Mouse (Mus musculus): ENCODE results near the gene Dgkz. TPM values are rescaled to one million over a fixed set of nuclear protein-coding genes. Genes with fewer than 3 reads are reported as not detected.

Dgkz gene
- total RNA-seq, 1 experiment from 2014 or later, result 110 TPM

- ATAC-seq (replicated peaks; ENCODE audit: insufficient number of reproducible peaks, low FRiP score, low TSS enrichment, poor library complexity, severe bottlenecking), result no peak
Measured at GRCm38 (mm10) chr2:91928534-91929350, 46.9 kb downstream of the Dgkz start.

GRCm38 (mm10) chr2:91927826-91928533 is 47.7 kb downstream of the Dgkz start:
- peak; percentile 57 for ATAC-seq (replicated peaks; ENCODE audit: insufficient number of reproducible peaks, low FRiP score, low TSS enrichment, poor library complexity, severe bottlenecking)

- ATAC-seq (replicated peaks; ENCODE audit: insufficient number of reproducible peaks, low FRiP score, low TSS enrichment, poor library complexity, severe bottlenecking), result no peak
Measured at GRCm38 (mm10) chr2:91926949-91927348, 48.7 kb downstream of the Dgkz start, which contains the start of gene Chrm4. Chrm4 (plus strand) TSS chr2:91927249.

GRCm38 (mm10) chr2:91925442-91925841 is 50.2 kb downstream of the Dgkz start:
- no peak for ATAC-seq (replicated peaks; ENCODE audit: insufficient number of reproducible peaks, low FRiP score, low TSS enrichment, poor library complexity, severe bottlenecking)

DNA sequence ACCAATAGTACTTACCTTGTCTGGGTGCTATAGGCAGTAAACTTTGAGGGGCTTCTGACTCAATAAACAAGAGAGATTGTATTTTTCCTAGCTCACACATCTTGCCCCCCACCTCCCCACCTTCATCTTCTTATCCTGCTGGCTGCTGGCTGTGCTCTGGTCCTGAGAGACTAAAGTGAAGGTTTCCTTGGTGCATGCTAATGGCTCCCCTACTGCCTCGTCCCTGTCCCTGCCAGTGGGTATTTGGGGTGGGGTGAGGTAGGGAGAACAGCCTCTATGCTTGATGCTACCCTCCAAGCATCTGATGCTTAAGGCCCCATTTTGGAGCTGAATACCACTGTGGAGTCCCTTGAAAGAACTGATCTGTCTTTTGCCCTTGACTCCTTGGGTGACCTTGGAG is 50.9 kb downstream of the Dgkz start:
- ATAC-seq (replicated peaks; ENCODE audit: insufficient number of reproducible peaks, low FRiP score, low TSS enrichment, poor library complexity, severe bottlenecking), result no peak

DNA sequence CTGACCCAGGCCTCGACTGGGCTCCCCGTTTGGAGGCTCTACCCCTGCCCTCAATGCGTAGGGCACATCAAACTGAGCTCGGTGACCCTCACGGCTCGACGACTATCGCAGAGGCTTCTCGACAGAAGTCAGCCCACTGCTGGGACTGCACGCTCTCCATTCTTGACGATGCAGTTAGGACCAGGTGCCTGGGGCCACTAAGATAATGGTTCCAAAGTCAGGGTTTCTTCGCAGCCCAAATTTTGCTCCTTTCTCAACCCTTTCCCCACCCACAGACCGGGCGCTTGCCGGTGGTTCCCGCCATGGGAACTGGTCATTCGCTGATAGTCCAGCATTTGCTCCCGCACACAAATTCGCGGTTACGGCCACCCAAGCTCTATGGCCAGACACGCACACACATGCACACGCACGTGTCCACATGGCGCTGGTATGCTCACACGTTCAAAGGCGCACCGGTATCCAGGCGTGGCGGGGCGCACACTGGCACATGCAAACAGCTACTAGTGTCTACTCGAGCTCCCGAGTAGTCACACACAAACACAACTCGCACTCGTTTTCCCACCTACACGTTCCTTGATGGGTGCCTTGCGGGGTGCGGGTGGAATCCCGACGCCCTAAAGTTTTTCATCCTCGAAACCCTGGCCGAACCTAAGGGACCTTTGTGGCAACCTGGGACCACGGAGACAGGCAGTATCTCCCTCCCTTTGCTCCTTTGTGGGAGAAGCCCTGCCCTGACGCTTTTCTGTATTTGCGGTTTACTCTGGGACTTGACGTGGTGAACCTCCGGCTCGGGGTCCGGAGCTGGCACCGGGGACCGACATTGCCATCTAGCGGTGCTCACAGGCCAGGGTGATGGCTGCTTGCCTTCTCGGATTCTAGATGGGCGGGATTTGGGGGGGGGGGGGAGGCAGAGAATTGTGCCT is 52.0 kb downstream of the Dgkz start:
- ATAC-seq (replicated peaks; ENCODE audit: insufficient number of reproducible peaks, low FRiP score, low TSS enrichment, poor library complexity, severe bottlenecking), result no peak

GRCm38 (mm10) chr2:91922586-91923414 is 52.9 kb downstream of the Dgkz start:
- ATAC-seq (replicated peaks; ENCODE audit: insufficient number of reproducible peaks, low FRiP score, low TSS enrichment, poor library complexity, severe bottlenecking), result no peak

- ATAC-seq (replicated peaks; ENCODE audit: insufficient number of reproducible peaks, low FRiP score, low TSS enrichment, poor library complexity, severe bottlenecking), result no peak
Measured at GRCm38 (mm10) chr2:91921790-91922570, 53.7 kb downstream of the Dgkz start.

- ATAC-seq (replicated peaks; ENCODE audit: insufficient number of reproducible peaks, low FRiP score, low TSS enrichment, poor library complexity, severe bottlenecking), result peak; percentile 21; the same call in 1 of the 2 replicates
Measured at GRCm38 (mm10) chr2:91921181-91921789, 54.4 kb downstream of the Dgkz start.

- no peak for ATAC-seq (replicated peaks; ENCODE audit: insufficient number of reproducible peaks, low FRiP score, low TSS enrichment, poor library complexity, severe bottlenecking)
Measured at GRCm38 (mm10) chr2:91920130-91920529, 55.5 kb downstream of the Dgkz start.

- no peak for ATAC-seq (replicated peaks; ENCODE audit: insufficient number of reproducible peaks, low FRiP score, low TSS enrichment, poor library complexity, severe bottlenecking)
Measured at GRCm38 (mm10) chr2:91917096-91917495, 58.6 kb downstream of the Dgkz start.

DNA sequence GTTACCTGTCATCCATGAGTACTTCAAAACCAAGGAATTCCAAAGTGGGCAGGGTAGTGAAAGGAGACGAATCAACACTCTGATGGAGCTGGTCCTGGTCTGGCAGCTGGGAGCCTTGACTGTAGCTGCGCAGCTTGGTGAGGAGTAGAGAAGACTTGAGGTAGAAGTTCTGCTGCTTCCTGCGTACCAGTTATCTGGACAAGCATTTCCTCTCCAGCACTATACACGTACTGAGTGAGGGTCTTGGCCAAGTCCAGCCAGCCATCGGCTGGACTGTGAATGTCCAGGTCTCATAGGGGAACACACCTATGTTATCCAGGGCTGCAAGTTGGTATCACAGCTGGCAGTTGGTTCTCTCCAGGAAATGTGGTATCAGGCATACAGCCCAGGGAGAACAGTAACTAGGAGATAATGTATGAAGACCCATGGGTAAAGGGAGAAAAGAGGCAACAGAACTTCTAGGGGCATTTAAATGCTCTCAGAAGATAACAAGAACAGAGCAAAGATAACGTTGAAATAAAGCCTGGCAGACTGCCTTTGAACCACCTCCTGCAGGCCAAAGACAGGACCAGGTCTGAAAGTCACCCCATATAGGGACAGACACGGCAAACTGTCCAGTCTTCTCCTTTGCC is 59.2 kb downstream of the Dgkz start:
- ATAC-seq (replicated peaks; ENCODE audit: insufficient number of reproducible peaks, low FRiP score, low TSS enrichment, poor library complexity, severe bottlenecking), result no peak

GRCm38 (mm10) chr2:91913328-91914110 is 62.1 kb downstream of the Dgkz start:
- ATAC-seq (replicated peaks; ENCODE audit: insufficient number of reproducible peaks, low FRiP score, low TSS enrichment, poor library complexity, severe bottlenecking), result no peak

DNA sequence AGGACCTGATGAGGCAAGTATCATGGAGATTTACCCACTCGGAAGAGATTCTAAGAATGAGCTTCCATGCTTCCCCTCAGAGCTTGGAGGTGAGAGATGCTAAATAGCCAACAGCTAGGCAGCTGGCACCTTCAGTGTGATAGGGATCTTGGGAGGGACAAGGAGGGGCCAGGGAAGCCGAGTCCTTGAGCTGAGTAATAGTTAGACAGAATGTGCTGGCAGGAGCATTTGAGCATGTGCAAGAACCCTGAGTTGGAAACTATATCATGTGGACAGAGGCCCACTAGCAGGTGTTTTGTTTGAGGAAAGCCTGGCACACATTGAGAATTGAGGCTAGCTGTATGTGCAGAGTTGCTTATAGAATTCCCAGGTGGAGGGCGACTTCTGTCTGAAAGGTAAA is 63.0 kb downstream of the Dgkz start:
- ATAC-seq (replicated peaks; ENCODE audit: insufficient number of reproducible peaks, low FRiP score, low TSS enrichment, poor library complexity, severe bottlenecking), result no peak

- ATAC-seq (replicated peaks; ENCODE audit: insufficient number of reproducible peaks, low FRiP score, low TSS enrichment, poor library complexity, severe bottlenecking), result no peak
Measured at GRCm38 (mm10) chr2:91906141-91906540, 69.5 kb downstream of the Dgkz start.

All from monocyte, adult 5-6 weeks (primary cell).